Mouse (Mus musculus) heart, embryonic 11.5 days (tissue): ENCODE measurements around the gene Emp1. TPM values are rescaled to one million over a fixed set of nuclear protein-coding genes. Genes with fewer than 3 reads are reported as not detected.

ENCODE experiments used
- ATAC-seq: fragments of 200-750 bp; cut with Nextera tagmentation; replicated peaks from 2 replicates; pipeline ENCODE4 v1.8.0; 2017; ENCODE audit warnings: moderate library complexity; ENCODE audit not compliant: insufficient number of reproducible peaks, low FRiP score, low TSS enrichment
- H3K27ac ChIP-seq: fragments of 300-500 bp; sonication (generic); 2 replicates; pipeline ENCODE4 v1.5.1; 2014; ENCODE audit warnings: mild to moderate bottlenecking, low read depth, low read length
- H3K27me3 ChIP-seq: fragments of 300-500 bp; sonication (generic); 2 replicates; pipeline ENCODE4 v1.6.1; 2014; ENCODE audit warnings: mild to moderate bottlenecking, low read length, mixed read lengths; ENCODE audit not compliant: control insufficient read depth, insufficient read depth
- H3K36me3 ChIP-seq: fragments of 300-500 bp; sonication (generic); 2 replicates; pipeline ENCODE4 v1.6.1; 2014; ENCODE audit warnings: mild to moderate bottlenecking, low read length, moderate library complexity, mixed read lengths; ENCODE audit not compliant: control insufficient read depth, insufficient read depth
- H3K4me1 ChIP-seq: fragments of 300-500 bp; sonication (generic); 2 replicates; pipeline ENCODE4 v1.6.1; 2014; ENCODE audit warnings: low read length; ENCODE audit not compliant: control insufficient read depth, insufficient read depth
- H3K4me2 ChIP-seq: fragments of 300-500 bp; sonication (generic); 2 replicates; pipeline ENCODE4 v1.6.1; 2014; ENCODE audit warnings: mild to moderate bottlenecking, moderate library complexity
- H3K4me3 ChIP-seq: fragments of 300-500 bp; sonication (generic); 2 replicates; pipeline ENCODE4 v1.5.1; 2014; ENCODE audit warnings: low read depth, low read length
- H3K9ac ChIP-seq: fragments of 300-500 bp; sonication (generic); 2 replicates; pipeline ENCODE4 v1.6.1; 2014; ENCODE audit warnings: mild to moderate bottlenecking, low read depth, low read length, moderate library complexity
- H3K9me3 ChIP-seq: fragments of 300-500 bp; sonication (generic); replicated peaks from 2 replicates; pipeline ENCODE4 v1.6.1; 2016; ENCODE audit warnings: low read length; ENCODE audit not compliant: control insufficient read depth
- WGBS: fragments of 180-500 bp; shearing (Covaris S2); extraction: QIAGEN DNeasy Blood & Tissue Kit; methylation state at CpG from one replicate; pipeline ENCODE4 v1.1.7; 2014; ENCODE audit not compliant: insufficient replicate concordance; 5-methylcytosine and 5-hydroxymethylcytosine counted together
- polyA plus RNA-seq: library from polyadenylated mRNA; unstranded; fragments of >200 nt; fragmentation: Nextera tagmentation; extraction: Ambion mirVana; gene quantifications from 2 replicates; pipeline ENCODE4 v1.2.1, GENCODE M21; 2014

Gene Emp1
- polyA plus RNA-seq, 1 experiment from 2014 or later, result 10.0 TPM

GRCm38 (mm10) chr6:135326847-135327246 is 35.5 kb upstream of the Emp1 start:
- Histone ChIP-seq H3K27ac (no peak overlapping the region), H3K27me3 (no peaks in the 10 kb centered on the region), H3K4me3 (no peak overlapping the region), H3K4me2 (no peak overlapping the region), H3K4me1 (peaks cover 4% of the 10 kb centered on the region; the same call in 1 of the 2 replicates), H3K36me3 (no peaks in the 10 kb centered on the region), H3K9ac (no peak overlapping the region), H3K9me3 (no peaks in the 10 kb centered on the region)
- 77% methylated on average over 7 of the region's 7 CpGs for WGBS
- no peak for ATAC-seq

- H3K27ac ChIP-seq, result no peak overlapping the region
- no peak overlapping the region for H3K4me3 ChIP-seq
- peaks cover 6% of the 10 kb centered on the region for H3K4me1 ChIP-seq
- no peaks in the 10 kb centered on the region for H3K36me3 ChIP-seq
- no peak overlapping the region for H3K4me2 ChIP-seq
- no peaks in the 10 kb centered on the region for H3K9me3 ChIP-seq
- no peaks in the 10 kb centered on the region for H3K27me3 ChIP-seq
- WGBS, result 68% methylated on average over 4 of the region's 4 CpGs
- H3K9ac ChIP-seq, result no peak overlapping the region
- no peak for ATAC-seq
Measured at GRCm38 (mm10) chr6:135331916-135332315, 30.4 kb upstream of the Emp1 start.

- Histone ChIP-seq H3K4me2 (no peak overlapping the region; the same call in 1 of the 2 replicates), H3K27ac (no peak overlapping the region), H3K4me3 (no peak overlapping the region), H3K27me3 (no peaks in the 10 kb centered on the region), H3K36me3 (no peaks in the 10 kb centered on the region), H3K9ac (no peak overlapping the region), H3K4me1 (peaks cover 6% of the 10 kb centered on the region), H3K9me3 (no peaks in the 10 kb centered on the region)
- WGBS, result 19% methylated on average over 10 of the region's 10 CpGs
- no peak for ATAC-seq
Measured at GRCm38 (mm10) chr6:135332737-135333281, 29.5 kb upstream of the Emp1 start.

- Histone ChIP-seq H3K9ac (no peak overlapping the region), H3K27me3 (no peaks in the 10 kb centered on the region), H3K4me2 (no peak overlapping the region), H3K4me1 (peaks cover 6% of the 10 kb centered on the region), H3K9me3 (no peaks in the 10 kb centered on the region), H3K36me3 (no peaks in the 10 kb centered on the region), H3K4me3 (no peak overlapping the region), H3K27ac (peak overlapping the region; percentile 41; the same call in 1 of the 2 replicates)
- ATAC-seq, result no peak
- 66% methylated on average over 5 of the region's 5 CpGs for WGBS
Measured at GRCm38 (mm10) chr6:135333994-135334651, 28.2 kb upstream of the Emp1 start.

GRCm38 (mm10) chr6:135336376-135336775 is 26.0 kb upstream of the Emp1 start:
- H3K9ac ChIP-seq, result no peak overlapping the region
- WGBS, result 80% methylated on average over 8 of the region's 8 CpGs
- H3K27me3 ChIP-seq, result no peaks in the 10 kb centered on the region
- H3K4me2 ChIP-seq, result no peak overlapping the region
- H3K36me3 ChIP-seq, result no peaks in the 10 kb centered on the region
- no peak overlapping the region for H3K4me3 ChIP-seq
- no peaks in the 10 kb centered on the region for H3K9me3 ChIP-seq
- no peak for ATAC-seq
- no peak overlapping the region for H3K27ac ChIP-seq
- H3K4me1 ChIP-seq, result peaks cover 6% of the 10 kb centered on the region

- Histone ChIP-seq H3K36me3 (no peaks in the 10 kb centered on the region), H3K4me1 (no peaks in the 10 kb centered on the region), H3K9ac (no peak overlapping the region), H3K4me2 (no peak overlapping the region), H3K9me3 (no peaks in the 10 kb centered on the region), H3K27me3 (no peaks in the 10 kb centered on the region), H3K4me3 (no peak overlapping the region), H3K27ac (no peak overlapping the region)
- no peak for ATAC-seq
- WGBS, result 68% methylated on average over 9 of the region's 9 CpGs
Measured at GRCm38 (mm10) chr6:135340355-135341075, 21.8 kb upstream of the Emp1 start.

- Histone ChIP-seq H3K27ac (no peak overlapping the region), H3K27me3 (no peaks in the 10 kb centered on the region), H3K4me3 (no peak overlapping the region), H3K36me3 (no peaks in the 10 kb centered on the region), H3K9ac (no peak overlapping the region), H3K4me2 (no peak overlapping the region), H3K4me1 (no peaks in the 10 kb centered on the region), H3K9me3 (no peaks in the 10 kb centered on the region)
- no peak for ATAC-seq
- WGBS, result 39% methylated on average over 4 of the region's 4 CpGs
Measured at GRCm38 (mm10) chr6:135341076-135341378, 21.3 kb upstream of the Emp1 start.

GRCm38 (mm10) chr6:135351638-135352302 is 10.6 kb upstream of the Emp1 start:
- H3K9me3 ChIP-seq, result no peaks in the 10 kb centered on the region
- H3K36me3 ChIP-seq, result no peaks in the 10 kb centered on the region
- no peak overlapping the region for H3K27ac ChIP-seq
- ATAC-seq, result no peak
- no peak overlapping the region for H3K9ac ChIP-seq
- no peaks in the 10 kb centered on the region for H3K27me3 ChIP-seq
- peaks cover 4% of the 10 kb centered on the region; the same call in 1 of the 2 replicates for H3K4me1 ChIP-seq
- no peak overlapping the region for H3K4me3 ChIP-seq
- 67% methylated on average over 8 of the region's 8 CpGs for WGBS
- H3K4me2 ChIP-seq, result no peak overlapping the region
